Mouse (Mus musculus) erythroid progenitor cell, adult 5-6 weeks (primary cell): ENCODE results near the gene Olfr1417. TPM values are rescaled to one million over a fixed set of nuclear protein-coding genes. Genes with fewer than 3 reads are reported as not detected.
A peak's percentile ranks its signal among the peaks of the same experiment; 100 is the strongest.

ENCODE experiments used
- ATAC-seq: replicated peaks from 2 replicates; pipeline ENCODE4 v1.8.0; 2016; ENCODE audit warnings: moderate number of reproducible peaks, mild to moderate bottlenecking, moderate TSS enrichment, inconsistent platforms; ENCODE audit not compliant: poor library complexity, low FRiP score, severe bottlenecking
- total RNA-seq, 2 experiments: library from RNA; stranded (forward) in 1 of 2; stranded (reverse) in 1 of 2; fragments of 150-400 nt in 1 of 2; fragments of 186-747, 209-891 nt in 1 of 2; gene quantifications; 2 replicates each; pipeline versions ENCODE4 v1.2.3 to v1.2.4; 2015 to 2017; ENCODE audit warnings: low replicate concordance in 2 of 2

Olfr1417 gene
- total RNA-seq (2015; ENCODE audit: low replicate concordance) (not detected in 2 replicates), total RNA-seq (2017; ENCODE audit: low replicate concordance) (not detected in 2 replicates)

GRCm38 (mm10) chr19:11839119-11839518 is at the start of gene Olfr1417:
Gene Olfr1417, minus strand, starts transcription at chr19:11839219.
- ATAC-seq = no peak

GRCm38 (mm10) chr19:11886265-11886664 is 47.2 kb upstream of the Olfr1417 start, which contains the start of gene Olfr1420:
Gene Olfr1420, plus strand, starts transcription at chr19:11886565.
- no peak for ATAC-seq

- ATAC-seq = peak; percentile 59; the same call in 1 of the 2 replicates
These were observed 39.4 kb upstream of the Olfr1417 start for GRCm38 (mm10) chr19:11878404-11878803.

DNA sequence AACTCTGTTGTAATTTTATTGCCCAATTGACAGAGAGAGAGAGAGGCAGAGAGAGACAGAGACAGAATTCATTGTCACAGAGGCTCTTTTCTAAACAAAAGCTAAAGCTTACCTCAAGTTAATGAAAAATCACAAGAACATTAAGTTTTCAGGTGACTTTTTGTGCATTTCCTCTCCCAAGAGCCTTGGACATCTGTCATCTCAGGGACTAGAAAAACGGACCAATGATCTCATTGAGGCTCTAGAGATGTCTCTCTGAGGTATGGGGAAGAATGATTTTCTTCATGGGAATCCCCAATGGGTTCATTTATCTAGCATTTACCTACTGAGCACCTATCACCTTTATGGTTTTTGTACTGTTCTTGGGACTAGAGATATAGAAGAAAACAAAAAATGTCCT is 36.0 kb upstream of the Olfr1417 start, which contains the start of gene Olfr1419:
Gene Olfr1419 (minus strand): TSS at position 101 of the 400 bp plus-strand sequence.
- ATAC-seq = no peak

- ATAC-seq = no peak
These were observed 28.8 kb upstream of the Olfr1417 start for GRCm38 (mm10) chr19:11867837-11868236.

GRCm38 (mm10) chr19:11860966-11861365 is 21.9 kb upstream of the Olfr1417 start, which contains the start of gene Olfr1418:
Gene Olfr1418, minus strand, starts transcription at chr19:11861066.
- no peak for ATAC-seq

- ATAC-seq = no peak
These were observed 17.5 kb upstream of the Olfr1417 start for GRCm38 (mm10) chr19:11856506-11856905.

- ATAC-seq = no peak
These were observed 15.8 kb upstream of the Olfr1417 start for GRCm38 (mm10) chr19:11854821-11855220.

GRCm38 (mm10) chr19:11852652-11853051 is 13.6 kb upstream of the Olfr1417 start:
- no peak for ATAC-seq

- no peak for ATAC-seq
These were observed 7.3 kb upstream of the Olfr1417 start for GRCm38 (mm10) chr19:11846333-11846732.

DNA sequence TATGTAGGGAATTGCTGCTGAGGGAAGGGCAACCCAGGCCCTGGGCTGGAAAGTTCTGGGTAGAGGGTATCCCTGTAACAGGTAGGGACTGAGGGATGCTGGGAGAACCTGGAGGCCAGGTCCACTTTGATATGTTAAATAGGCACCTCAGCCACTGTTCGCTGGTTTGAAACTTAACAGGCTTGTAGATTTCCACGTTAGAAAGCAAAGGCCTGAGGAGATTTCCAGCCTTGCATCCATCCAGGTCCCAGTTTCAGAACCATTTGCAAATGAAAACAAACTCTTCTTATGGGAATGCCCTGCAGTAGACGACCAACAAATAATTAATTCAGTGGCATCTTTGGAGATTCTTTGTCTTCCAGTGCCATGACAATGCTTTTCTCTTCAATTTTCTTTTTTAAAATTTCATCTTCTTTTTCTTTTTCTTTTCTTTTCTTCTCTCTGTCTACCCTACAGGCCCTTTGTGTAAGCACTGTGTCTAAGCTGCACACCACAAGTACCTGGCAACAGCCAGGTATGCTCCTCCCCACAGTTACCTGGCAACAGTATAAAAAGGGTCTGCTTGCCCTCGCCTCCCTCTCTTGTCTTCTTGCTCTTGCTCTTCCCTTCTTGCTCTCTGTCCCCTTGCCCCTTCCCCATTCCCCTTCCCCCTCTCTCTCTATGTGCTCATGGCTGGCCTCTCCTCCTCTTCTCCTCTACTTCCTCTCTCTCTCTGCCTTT is 15.5 kb downstream of the Olfr1417 start:
- no peak for ATAC-seq

- no peak for ATAC-seq
These were observed 18.8 kb downstream of the Olfr1417 start for GRCm38 (mm10) chr19:11820211-11820610.

DNA sequence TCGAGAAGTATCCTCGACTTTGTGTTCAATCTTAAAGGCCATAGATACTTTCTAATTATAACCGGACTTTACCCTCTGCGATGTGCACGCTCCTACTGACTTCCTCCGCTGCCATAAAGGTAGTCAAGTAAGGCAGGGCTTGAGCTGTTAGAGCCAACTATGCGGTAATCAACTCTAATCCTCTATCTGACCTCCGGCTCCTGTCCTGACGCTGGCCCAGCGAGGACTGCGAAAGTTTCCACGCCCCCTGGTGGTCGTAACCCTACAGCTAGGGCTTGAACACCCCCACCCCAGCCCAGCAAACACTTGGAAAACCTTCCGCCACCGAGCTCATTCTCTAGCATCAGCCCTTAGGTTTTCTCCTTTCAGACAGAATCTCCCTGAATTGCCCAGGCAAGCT is 19.2 kb downstream of the Olfr1417 start:
- no peak for ATAC-seq

GRCm38 (mm10) chr19:11819143-11819700 is 19.8 kb downstream of the Olfr1417 start, which contains the start of gene Stx3:
Gene Stx3, minus strand, starts transcription at chr19:11819403.
- no peak for ATAC-seq

DNA sequence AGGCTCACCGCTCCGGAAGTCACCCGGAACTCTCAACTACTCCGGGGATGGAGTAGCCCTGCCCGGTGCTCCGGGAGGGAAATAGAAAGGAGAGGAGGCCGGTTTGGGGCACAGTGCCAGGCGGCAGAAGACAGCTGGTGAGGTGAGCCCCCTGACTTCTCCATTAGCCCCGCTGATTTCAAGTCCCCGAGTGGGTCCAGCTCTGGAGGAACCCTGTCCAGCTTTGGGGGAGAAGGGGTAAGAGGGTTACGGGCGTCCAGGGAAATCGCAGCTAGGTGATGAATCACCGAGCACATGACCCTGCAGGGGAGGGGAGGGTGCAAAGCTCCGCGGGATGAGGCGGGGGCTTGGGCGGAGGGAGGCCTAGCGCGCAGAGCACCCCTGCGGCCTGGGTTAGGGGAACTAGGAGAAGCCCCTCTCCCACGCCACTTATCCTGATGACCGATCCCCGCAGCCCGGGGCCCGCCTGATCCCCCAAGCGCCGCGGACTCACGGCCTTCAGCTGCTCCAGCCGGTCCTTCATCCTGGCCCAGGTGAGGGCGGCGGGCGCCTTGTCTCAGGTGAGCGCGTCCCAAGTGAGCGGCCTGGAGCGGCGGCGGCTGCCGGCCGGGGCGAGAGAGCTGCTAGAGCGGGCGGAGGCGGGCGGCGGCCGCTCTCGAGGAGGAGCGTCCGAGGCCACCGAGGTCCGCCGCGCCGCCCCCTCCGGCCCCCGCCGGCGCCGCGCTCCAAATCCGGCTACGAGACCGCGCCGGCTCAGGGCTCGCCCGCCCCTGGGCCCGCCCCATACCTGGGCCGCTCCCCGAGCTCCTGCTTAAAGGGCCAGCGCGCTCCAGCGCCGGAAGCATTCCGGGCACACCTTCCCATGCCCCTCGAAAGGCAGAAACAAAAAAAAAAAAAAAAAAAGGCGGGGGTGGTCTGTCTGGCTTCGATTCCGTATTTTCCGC is 20.5 kb downstream of the Olfr1417 start:
- no peak for ATAC-seq

- no peak for ATAC-seq
These were observed 21.4 kb downstream of the Olfr1417 start for GRCm38 (mm10) chr19:11817586-11817985.

- ATAC-seq = no peak
These were observed 22.3 kb downstream of the Olfr1417 start for GRCm38 (mm10) chr19:11816706-11817105.

GRCm38 (mm10) chr19:11814742-11815333 is 24.2 kb downstream of the Olfr1417 start:
- no peak for ATAC-seq

GRCm38 (mm10) chr19:11813649-11814048 is 25.4 kb downstream of the Olfr1417 start:
- no peak for ATAC-seq

DNA sequence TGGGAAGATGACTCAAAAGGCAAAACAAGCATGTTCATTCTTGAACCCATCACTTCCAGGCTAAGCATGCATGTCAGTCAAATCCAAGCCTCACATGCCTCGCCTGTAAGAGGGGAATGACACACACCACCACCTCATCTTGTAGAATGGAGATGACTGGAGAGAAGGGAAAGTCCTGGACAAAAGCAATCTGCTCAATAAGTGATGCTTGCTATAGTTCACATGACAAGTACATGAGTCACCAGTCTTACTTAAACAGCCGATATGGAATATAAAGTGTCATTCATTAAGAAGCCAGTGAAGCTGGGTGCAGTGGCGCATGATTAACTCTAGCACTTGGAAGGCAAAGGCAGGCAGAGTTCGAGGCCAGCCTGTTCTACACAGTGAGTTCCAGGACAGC is 25.9 kb downstream of the Olfr1417 start:
- no peak for ATAC-seq
